Mouse (Mus musculus) small intestine, adult 2 months (tissue): ENCODE measurements around the gene Coro1c.

Experiments used
- CTCF ChIP-seq: fragments of 200-500 bp; IDR thresholded peaks from 2 replicates; pipeline ENCODE4 v1.5.1; 2012; ENCODE audit warnings: low read depth, mild to moderate bottlenecking, control low read depth, inconsistent platforms, low read length, moderate library complexity, mixed read lengths; ENCODE audit not compliant: insufficient replicate concordance, insufficient read length; ENCODE audit errors: extremely low read depth
- POLR2A ChIP-seq: fragments of 200-500 bp; IDR thresholded peaks from 2 replicates; pipeline ENCODE4 v1.6.1; 2012; ENCODE audit warnings: low read depth, mild to moderate bottlenecking, control low read depth, inconsistent platforms, low read length, moderate library complexity

DNA sequence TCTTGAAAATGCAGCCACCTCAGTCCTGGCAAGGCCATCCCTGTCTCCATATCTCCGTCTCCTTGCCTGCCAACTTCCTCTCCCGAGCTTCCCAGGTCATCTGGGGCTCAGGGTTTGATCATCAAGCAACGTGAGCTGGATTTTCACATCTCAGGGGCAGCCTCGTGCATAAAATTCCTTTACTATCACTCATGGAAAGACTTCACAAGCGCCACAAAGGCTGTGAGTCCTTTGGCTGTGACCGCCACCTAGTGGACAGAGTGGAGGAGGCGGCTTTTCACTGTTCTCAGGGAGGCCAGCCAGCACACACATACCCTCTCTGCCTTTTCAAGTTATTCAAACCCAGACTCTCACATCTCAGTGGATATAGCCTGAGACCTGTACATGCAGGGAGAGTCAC lies 45.9 kb upstream of the Coro1c start:
- TF ChIP-seq CTCF = peak; percentile 98
- no peak; the same call in 1 of the 2 replicates for TF ChIP-seq POLR2A
